Mouse (Mus musculus): ENCODE data around the gene Znrd1. TPM values are rescaled to one million over a fixed set of nuclear protein-coding genes. Genes with fewer than 3 reads are reported as not detected.
"Not testable (repeated sequence)": the region's sequence is repeated elsewhere in the genome, so short reads cannot be mapped to it uniquely, and the experiment has no call there.

Gene Znrd1
- polyA plus RNA-seq (2016; fragmentation: Nextera tagmentation; extraction: Ambion mirVana): 89.0 and 98.1 TPM in 2 replicates

DNA sequence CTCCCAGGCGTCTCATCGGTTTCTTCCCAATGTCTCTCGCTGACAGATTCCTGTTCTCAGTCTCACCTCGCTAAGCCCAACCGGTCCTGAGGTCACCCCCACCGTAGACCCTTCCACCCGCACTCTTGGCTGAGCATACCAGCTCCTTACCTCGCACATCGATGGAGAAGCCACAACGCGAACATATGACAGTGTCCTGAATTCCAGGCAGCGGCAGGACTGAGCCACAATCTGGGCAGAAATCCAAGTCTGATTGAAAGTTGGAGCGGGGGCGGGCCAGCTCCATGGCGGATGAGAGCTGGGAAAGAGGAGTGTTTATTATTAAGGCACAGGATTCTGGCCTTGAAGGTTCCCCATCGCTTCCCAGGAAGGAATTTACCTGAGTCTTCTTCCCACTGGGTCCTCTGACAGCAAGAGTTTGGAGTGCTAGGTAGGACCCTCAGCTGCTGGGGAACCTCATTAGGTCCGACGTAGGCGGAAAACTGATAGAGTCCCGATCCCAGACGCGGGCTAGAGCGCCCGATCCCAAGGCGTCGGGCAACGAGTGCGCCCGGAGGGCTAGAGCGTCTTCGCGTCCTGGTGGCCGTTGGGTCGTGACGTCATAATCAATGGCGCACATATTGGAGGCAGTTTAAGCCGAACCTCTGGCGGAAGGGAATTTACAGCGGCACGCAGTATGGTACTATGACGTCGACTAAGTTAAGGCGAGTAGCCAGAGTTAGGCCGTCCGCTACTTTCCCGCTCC, at the start of gene Znrd1, which contains the start of gene Znrd1as:
TSS of gene Znrd1 (minus strand) at position 561 of the 745 bp plus-strand sequence.
TSS of gene Znrd1as (plus strand) at position 594 of the 745 bp plus-strand sequence.
- under 1% methylated on average over 46 of the region's 46 CpGs for WGBS
- peak within 1 kb of the TSS; percentile 87 for H3K27ac ChIP-seq
- H3K4me3 ChIP-seq: peak within 1 kb of the TSS; percentile 80
- H3K27me3 ChIP-seq (ENCODE audit: poor library complexity, severe bottlenecking): no peaks in the 10 kb centered on the region
- DNase-seq (ENCODE audit: extremely low spot score, low spot score): peak; percentile 95
- peaks cover 34% of the 10 kb centered on the region for H3K36me3 ChIP-seq (replicated peaks)
- H3K4me1 ChIP-seq: peaks cover 19% of the 10 kb centered on the region
- H3K9me3 ChIP-seq: no peaks in the 10 kb centered on the region

DNA sequence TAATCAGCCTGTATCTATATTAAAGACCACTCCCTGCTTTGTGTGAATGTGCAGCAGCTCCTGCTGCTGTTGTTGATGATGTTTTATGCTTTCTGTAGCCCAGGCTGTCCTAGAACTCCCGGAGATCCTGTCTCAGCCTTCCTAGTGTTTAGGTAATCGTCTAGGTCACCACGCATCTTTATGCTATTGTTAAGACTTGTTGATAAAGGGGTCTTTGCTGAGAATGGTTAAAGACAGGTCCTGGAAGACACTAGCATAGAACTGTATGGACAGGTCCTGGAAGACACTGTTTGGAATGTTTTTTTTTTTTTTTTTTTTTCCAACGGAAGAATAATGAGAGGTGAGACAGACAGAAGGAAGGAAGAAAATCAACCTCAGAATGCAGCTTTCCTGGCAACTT, 45.0 kb upstream of the Znrd1 start:
- 60% methylated on average over 4 of the region's 4 CpGs for WGBS
- Histone ChIP-seq H3K9me3 (no peaks in the 10 kb centered on the region), H3K27ac (peak overlapping the region; percentile 97), H3K4me3 (peak overlapping the region; percentile 80), H3K4me1 (peaks cover 23% of the 10 kb centered on the region), H3K27me3 (ENCODE audit: poor library complexity, severe bottlenecking) (no peaks in the 10 kb centered on the region), H3K36me3 (replicated peaks) (peaks cover 41% of the 10 kb centered on the region)
- DNase-seq (ENCODE audit: extremely low spot score, low spot score): no peak

DNA sequence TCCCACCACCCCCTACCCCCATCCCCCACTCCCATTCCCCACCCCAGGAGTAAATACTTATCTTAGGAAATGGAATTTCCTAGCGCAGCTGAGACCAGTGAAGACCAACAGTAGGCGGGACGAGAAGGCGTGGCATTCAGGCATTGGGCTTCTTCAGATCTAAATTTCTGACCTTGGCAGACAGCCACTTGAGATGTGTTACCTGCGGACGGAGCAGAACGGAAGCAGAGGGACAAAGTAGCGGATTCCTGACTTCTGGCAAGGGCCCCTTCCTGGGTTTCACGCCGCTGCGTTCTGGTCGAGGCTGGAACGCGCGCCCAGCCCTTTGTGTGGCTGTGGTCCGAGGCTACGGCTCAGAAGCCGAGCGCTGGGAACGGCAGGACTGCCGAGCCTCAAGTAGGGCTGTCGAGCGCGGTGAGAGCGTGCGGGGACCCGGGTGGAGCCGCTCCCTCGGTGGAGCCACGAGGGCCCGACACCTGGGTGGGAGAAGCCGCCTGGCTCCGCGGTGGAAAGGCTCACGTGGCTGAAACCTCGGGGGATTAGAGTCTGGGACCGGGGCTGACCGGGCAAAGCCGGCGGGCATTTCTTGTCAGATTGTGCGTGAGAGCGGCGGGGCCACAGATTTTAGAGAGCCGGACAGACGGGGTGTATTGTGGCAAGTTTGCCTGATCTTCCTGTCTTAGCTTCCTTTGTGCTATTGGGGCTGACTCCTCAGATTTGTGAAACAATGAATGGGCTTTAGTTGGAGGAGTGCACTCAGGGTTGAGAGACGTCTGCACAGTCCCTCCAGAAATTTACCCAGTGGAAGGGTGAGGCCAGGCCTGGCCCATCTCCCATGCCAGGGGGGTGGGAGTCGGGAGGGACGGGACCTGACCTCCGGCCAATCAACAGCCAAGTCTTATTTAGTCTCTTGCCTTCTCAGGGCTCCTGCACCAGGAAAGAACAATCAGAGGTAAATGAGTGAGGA, 44.3 kb upstream of the Znrd1 start:
- Histone ChIP-seq H3K27ac (peak overlapping the region; percentile 97), H3K4me3 (peak overlapping the region; percentile 80), H3K9me3 (no peaks in the 10 kb centered on the region), H3K27me3 (ENCODE audit: poor library complexity, severe bottlenecking) (no peaks in the 10 kb centered on the region), H3K36me3 (replicated peaks) (peaks cover 34% of the 10 kb centered on the region), H3K4me1 (peaks cover 23% of the 10 kb centered on the region)
- WGBS: under 1% methylated on average over 49 of the region's 49 CpGs
- DNase-seq (ENCODE audit: extremely low spot score, low spot score): peak; percentile 73

DNA sequence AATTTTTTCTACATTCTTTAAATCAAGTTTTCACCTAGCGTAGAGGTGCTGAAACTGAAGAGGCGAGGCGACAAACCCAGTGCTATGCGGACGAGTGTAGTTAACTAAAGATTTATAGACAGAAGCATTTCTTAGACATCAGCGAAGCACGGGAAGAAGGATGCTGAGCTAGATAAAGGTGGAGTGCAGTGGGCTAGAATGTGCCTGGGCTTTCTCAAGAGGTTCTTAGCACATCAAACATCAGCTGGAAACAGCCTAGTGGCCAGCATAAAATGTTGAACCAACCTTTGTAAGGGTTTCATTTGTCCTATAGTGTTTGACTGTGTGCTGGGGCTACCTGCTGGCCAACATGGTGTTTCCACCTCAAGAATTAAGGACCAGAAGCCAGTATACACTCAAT, 42.5 kb upstream of the Znrd1 start, which contains the start of gene Zfp57:
TSS of gene Zfp57 (plus strand) at position 301 of the 400 bp plus-strand sequence.
- Histone ChIP-seq H3K9me3 (no peaks in the 10 kb centered on the region), H3K36me3 (replicated peaks) (peaks cover 16% of the 10 kb centered on the region), H3K27me3 (ENCODE audit: poor library complexity, severe bottlenecking) (no peaks in the 10 kb centered on the region), H3K27ac (peak within 1 kb of the TSS; percentile 97), H3K4me1 (peaks cover 23% of the 10 kb centered on the region), H3K4me3 (peak within 1 kb of the TSS; percentile 80)
- 94% methylated on average over 7 of the region's 7 CpGs for WGBS
- no peak for DNase-seq (ENCODE audit: extremely low spot score, low spot score)

DNA sequence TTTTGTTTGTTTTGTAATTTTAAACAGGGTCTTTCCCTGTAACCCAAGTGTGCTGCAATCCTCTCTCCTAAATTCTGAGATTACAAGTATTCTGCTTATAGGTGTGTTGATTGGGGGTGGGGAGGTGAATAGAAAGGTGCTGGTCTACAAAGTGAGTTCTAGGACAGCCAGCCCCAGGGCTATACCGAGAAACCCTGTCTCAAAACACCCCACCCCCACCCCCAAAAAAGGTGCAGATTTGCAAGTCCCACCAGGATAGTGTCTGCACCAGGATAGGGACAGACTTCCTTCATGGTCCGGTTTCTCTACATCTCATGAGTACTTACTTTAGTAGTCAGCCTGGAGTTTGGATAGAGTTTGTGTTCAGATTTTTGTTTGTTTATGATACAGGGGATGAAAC, 40.1 kb upstream of the Znrd1 start:
- H3K4me3 ChIP-seq: no peak overlapping the region
- H3K4me1 ChIP-seq: peaks cover 16% of the 10 kb centered on the region
- no peak overlapping the region for H3K27ac ChIP-seq
- DNase-seq (ENCODE audit: extremely low spot score, low spot score): no peak
- 83% methylated on average over 2 of the region's 2 CpGs for WGBS
- H3K9me3 ChIP-seq: no peaks in the 10 kb centered on the region
- H3K27me3 ChIP-seq (ENCODE audit: poor library complexity, severe bottlenecking): no peaks in the 10 kb centered on the region
- H3K36me3 ChIP-seq (replicated peaks): no peaks in the 10 kb centered on the region

DNA sequence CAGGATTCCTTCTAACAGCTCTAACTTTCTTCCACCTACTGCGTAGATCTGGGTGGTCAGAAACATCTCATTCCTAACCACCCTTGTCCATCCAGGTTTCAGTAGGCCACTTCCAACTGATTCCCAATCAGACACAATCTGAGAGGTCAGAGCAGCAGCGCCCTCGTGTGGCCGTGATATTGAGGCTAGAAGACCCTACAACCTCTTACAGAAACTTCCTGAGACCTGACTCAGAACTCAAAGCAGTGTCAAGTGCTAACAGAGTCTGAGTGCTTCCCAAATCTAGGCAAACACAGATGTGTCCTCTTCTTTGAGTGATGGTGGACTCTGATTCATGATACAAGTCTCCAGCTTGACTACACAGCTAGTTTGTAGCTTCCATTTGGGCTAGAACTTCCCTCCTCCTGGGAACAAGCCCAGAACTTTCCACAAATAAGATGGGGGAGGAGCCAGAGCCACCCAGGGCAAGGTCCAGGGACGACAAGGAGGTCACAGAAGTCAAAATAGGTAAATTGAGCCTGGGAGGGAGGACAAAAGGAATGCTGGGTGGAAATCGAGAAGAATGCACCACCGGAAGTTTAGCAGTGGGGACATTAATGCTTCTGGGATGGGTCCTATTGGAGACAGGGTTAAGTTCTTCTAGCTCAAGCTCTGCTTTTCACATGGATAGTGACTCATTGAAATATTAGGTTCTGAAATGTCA, 38.8 kb upstream of the Znrd1 start:
- WGBS: 32% methylated on average over 7 of the region's 7 CpGs
- no peak overlapping the region for H3K4me3 ChIP-seq
- DNase-seq (ENCODE audit: extremely low spot score, low spot score): peak; percentile 78
- no peak overlapping the region for H3K27ac ChIP-seq
- no peaks in the 10 kb centered on the region for H3K9me3 ChIP-seq
- H3K4me1 ChIP-seq: 0 out of 2 replicates have a peak, but pooled peaks cover 5% of the 10 kb centered on the region
- H3K27me3 ChIP-seq (ENCODE audit: poor library complexity, severe bottlenecking): no peaks in the 10 kb centered on the region
- no peaks in the 10 kb centered on the region for H3K36me3 ChIP-seq (replicated peaks)

DNA sequence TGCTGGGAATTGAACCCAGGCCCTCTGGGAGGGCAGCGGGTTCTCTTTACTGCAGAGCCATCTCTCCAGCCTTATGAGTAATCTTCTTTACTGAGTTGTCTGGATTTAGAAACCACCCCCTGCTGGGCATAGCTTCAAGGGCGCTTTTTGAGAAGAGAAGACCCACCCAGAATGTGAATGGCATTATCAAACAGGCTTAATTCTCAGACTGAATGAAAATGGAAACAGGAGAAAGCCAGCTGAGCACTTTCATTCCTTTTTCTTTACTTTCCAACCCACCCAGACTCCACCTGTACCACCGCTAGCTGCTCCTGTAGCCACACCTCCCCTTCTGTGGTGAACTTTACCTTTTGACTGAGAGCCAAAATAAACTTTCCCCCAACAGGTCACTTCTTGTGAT, 37.1 kb upstream of the Znrd1 start:
- Histone ChIP-seq H3K9me3 (no peaks in the 10 kb centered on the region), H3K4me1 (no peaks in the 10 kb centered on the region)
- WGBS: 47% methylated on average over 3 of the region's 3 CpGs

DNA sequence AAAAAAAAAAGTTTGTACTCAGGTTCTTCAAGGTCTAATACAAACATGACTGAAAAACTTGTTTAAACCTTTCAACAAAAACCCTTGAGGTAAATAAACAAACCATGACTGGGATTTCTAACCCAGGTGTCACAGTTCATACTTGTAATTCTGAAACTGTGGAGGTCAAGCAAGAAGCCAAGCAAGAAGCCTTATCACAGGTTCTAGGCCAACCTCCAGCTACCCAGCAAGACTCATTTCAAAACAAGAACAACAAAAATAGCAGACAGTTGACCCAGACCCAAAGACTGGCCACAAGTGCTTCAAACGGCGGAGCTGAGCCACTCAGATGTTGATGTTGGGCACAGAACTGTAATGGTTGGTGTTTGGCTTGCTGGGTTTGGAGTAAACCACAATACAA, 36.2 kb upstream of the Znrd1 start:
- Histone ChIP-seq H3K27ac (no peak overlapping the region), H3K36me3 (replicated peaks) (no peaks in the 10 kb centered on the region), H3K9me3 (no peaks in the 10 kb centered on the region), H3K27me3 (ENCODE audit: poor library complexity, severe bottlenecking) (peaks cover 7% of the 10 kb centered on the region), H3K4me3 (no peak overlapping the region), H3K4me1 (no peaks in the 10 kb centered on the region)
- DNase-seq (ENCODE audit: extremely low spot score, low spot score): no peak
- 84% methylated on average over 2 of the region's 2 CpGs for WGBS

More for the DNA sequence above, 37.1 kb upstream of the Znrd1 start:
- Histone ChIP-seq H3K4me3 (no peak overlapping the region), H3K36me3 (replicated peaks) (no peaks in the 10 kb centered on the region), H3K27ac (no peak overlapping the region), H3K27me3 (ENCODE audit: poor library complexity, severe bottlenecking) (no peaks in the 10 kb centered on the region; the same call in 1 of the 2 replicates)
- no peak for DNase-seq (ENCODE audit: extremely low spot score, low spot score)

DNA sequence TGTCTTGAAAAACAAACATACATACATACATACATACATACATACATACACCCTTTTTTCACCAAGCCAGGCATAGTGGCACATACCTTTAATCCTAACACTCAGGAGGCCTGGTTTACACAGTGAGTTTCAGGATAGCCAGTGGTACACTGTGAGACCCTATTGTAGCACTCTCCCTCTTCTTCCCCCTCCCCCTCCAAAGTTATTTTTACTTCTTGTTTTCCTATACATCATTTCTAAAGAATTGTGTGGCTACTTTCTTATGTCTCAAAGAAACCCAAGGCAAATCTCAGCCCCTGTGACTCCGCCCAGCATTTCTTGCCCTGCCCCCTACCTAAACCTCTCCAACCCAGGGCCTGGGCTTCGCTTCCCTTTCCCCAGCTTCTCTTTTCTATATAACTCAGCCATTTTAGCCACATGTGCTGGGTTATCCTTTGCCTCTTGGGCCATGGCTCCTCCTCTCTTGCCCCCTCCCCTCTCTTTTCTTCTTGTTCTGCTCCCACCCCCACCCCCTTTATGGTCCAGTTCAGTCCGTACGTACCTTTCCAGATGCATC, 35.5 kb upstream of the Znrd1 start:
- H3K27ac ChIP-seq: no peak overlapping the region
- no peaks in the 10 kb centered on the region for H3K36me3 ChIP-seq (replicated peaks)
- H3K9me3 ChIP-seq: no peaks in the 10 kb centered on the region
- DNase-seq (ENCODE audit: extremely low spot score, low spot score): no peak
- H3K4me1 ChIP-seq: peaks cover under 1% of the 10 kb centered on the region; the same call in 1 of the 2 replicates
- 85% methylated on average over 4 of the region's 4 CpGs for WGBS
- H3K27me3 ChIP-seq (ENCODE audit: poor library complexity, severe bottlenecking): peaks cover 14% of the 10 kb centered on the region
- H3K4me3 ChIP-seq: no peak overlapping the region

DNA sequence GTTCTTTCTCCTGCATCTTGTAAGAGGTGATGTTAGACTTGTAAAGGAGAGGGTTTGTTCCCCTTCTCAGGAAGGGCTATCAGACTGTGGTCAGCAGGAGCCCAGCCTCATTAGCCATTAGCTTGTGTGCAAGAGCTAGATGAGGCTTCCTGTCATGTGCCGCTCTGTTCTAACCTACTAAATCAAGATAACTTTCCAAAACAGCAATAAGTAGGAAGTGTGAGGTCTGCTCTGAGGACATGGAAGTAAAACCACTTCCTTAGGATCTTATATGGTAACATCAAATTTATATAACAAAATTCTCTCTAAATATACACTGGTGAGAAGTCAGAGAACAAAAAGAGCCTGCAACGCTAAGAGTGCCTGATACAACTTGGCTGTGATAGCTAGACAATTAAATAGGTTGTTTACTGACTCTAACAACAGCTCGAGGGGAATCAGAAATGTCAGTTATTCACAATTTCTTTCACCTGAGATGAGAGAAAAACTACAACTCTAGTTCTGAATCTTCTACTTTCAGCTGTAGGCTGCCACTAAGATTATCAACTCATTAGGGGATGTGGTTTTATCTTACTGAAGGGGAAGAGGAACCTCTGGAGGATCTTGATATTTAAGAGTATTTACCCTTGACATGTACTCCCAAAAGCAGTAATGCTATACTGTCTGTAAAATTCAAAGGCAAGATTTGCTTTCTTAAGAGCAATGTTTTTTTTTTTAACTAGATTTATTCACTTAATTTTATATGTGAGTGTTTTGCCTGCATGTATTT, 34.2 kb upstream of the Znrd1 start:
- Histone ChIP-seq H3K9me3 (no peaks in the 10 kb centered on the region), H3K27me3 (ENCODE audit: poor library complexity, severe bottlenecking) (peaks cover 27% of the 10 kb centered on the region), H3K27ac (no peak overlapping the region), H3K4me3 (no peak overlapping the region), H3K4me1 (peaks cover 6% of the 10 kb centered on the region; the same call in 1 of the 2 replicates), H3K36me3 (replicated peaks) (no peaks in the 10 kb centered on the region)
- WGBS: 86% methylated on average over 3 of the region's 3 CpGs
- no peak for DNase-seq (ENCODE audit: extremely low spot score, low spot score)

DNA sequence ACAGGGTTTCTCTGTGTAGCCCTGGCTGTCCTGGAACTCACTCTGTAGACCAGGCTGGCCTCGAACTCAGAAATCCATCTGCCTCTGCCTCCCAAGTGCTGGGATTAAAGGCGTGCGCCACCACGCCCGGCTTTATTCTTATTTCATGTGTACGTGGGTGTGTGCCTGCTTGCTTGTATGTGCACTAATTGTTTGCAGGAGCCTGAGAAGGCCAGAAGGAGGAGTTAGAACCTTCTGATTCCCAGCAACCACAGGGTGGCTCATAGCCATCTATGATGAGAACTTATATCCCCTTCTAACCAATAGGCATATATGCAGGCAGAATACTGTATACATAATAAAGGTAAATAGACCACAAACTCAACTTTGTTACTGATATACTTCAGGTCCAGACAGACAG, 32.3 kb upstream of the Znrd1 start:
- not testable (repeated sequence) for H3K4me3 ChIP-seq; H3K9me3 ChIP-seq; DNase-seq (ENCODE audit: extremely low spot score, low spot score); H3K4me1 ChIP-seq; H3K27ac ChIP-seq; H3K36me3 ChIP-seq (replicated peaks)
- peaks cover 39% of the 10 kb centered on the region for H3K27me3 ChIP-seq (ENCODE audit: poor library complexity, severe bottlenecking)
- 90% methylated on average over 6 of the region's 6 CpGs for WGBS
